Mouse (Mus musculus) liver, adult 2 months (tissue): ENCODE measurements at regions not wholly inside any gene's neighbourhood (a gene's known extent, or its start where the extent isn't known, plus 50 kb on each side); places are given as distances from the start of the nearest gene placed in this dataset.

ENCODE experiments used
- DNase-seq: peaks from one replicate; pipeline ENCODE4 v3.0.0-alpha.2; 2011; ENCODE audit warnings: low read depth, low spot score; ENCODE audit errors: extremely low read depth
- H3K27ac ChIP-seq: fragments of 200-500 bp; replicated peaks from 2 replicates; pipeline ENCODE4 v1.5.1; 2012; ENCODE audit warnings: low read depth, mild to moderate bottlenecking, control low read depth, inconsistent platforms, low read length; ENCODE audit not compliant: insufficient read depth
- H3K27me3 ChIP-seq: fragments of 200-500 bp; 2 replicates; pipeline ENCODE4 v1.6.1; 2012; ENCODE audit warnings: mild to moderate bottlenecking, moderate library complexity, low read length, inconsistent platforms; ENCODE audit not compliant: control insufficient read depth, insufficient read depth
- H3K36me3 ChIP-seq: fragments of 200-500 bp; 2 replicates; pipeline ENCODE4 v1.6.1; 2012; ENCODE audit warnings: low read length, inconsistent platforms; ENCODE audit not compliant: control insufficient read depth, insufficient read depth
- H3K4me1 ChIP-seq: fragments of 200-500 bp; 2 replicates; pipeline ENCODE4 v1.6.1; 2011; ENCODE audit warnings: low read length; ENCODE audit not compliant: control insufficient read depth, insufficient read depth
- H3K4me3 ChIP-seq: fragments of 200-500 bp; 2 replicates; pipeline ENCODE4 v1.5.1; 2011; ENCODE audit warnings: low read depth, mild to moderate bottlenecking, control low read depth, low read length, moderate library complexity; ENCODE audit not compliant: insufficient read depth
- H3K79me2 ChIP-seq: fragments of 200-500 bp; 2 replicates; pipeline ENCODE4 v1.6.1; 2012; ENCODE audit warnings: inconsistent platforms, mild to moderate bottlenecking, low read length, moderate library complexity; ENCODE audit not compliant: control insufficient read depth, insufficient read depth
- H3K9ac ChIP-seq: fragments of 200-500 bp; 2 replicates; pipeline ENCODE4 v1.6.1; 2012; ENCODE audit warnings: low read depth, mild to moderate bottlenecking, control low read depth, inconsistent platforms, low read length
- CTCF ChIP-seq: fragments of 200-500 bp; IDR thresholded peaks from 2 replicates; pipeline ENCODE4 v1.5.1; 2011; ENCODE audit warnings: low read depth, low read length, control low read depth
- POLR2A ChIP-seq: fragments of 200-500 bp; IDR thresholded peaks from 2 replicates; pipeline ENCODE4 v1.6.1; 2011; ENCODE audit warnings: low read length, control low read depth; ENCODE audit not compliant: insufficient read depth; ENCODE audit errors: extremely low read depth
- WGBS: fragments of 180-500 bp; shearing (Covaris S2); methylation state at CpG from one replicate; pipeline ENCODE4 v1.1.7; 2018; 5-methylcytosine and 5-hydroxymethylcytosine counted together

GRCm38 (mm10) chr2:169524429-169524828 is 63.1 kb downstream of the Gm11011 start:
- WGBS, result 90% methylated on average over 17 of the region's 17 CpGs
- H3K4me3 ChIP-seq, result no peak overlapping the region
- no peak for DNase-seq
- no peaks in the 10 kb centered on the region for H3K36me3 ChIP-seq
- no peaks in the 10 kb centered on the region for H3K27me3 ChIP-seq
- H3K79me2 ChIP-seq, result no peaks in the 10 kb centered on the region
- H3K9ac ChIP-seq, result no peak overlapping the region
- H3K4me1 ChIP-seq, result no peaks in the 10 kb centered on the region
- H3K27ac ChIP-seq, result no peak overlapping the region
- TF ChIP-seq POLR2A (no peak), CTCF (no peak)

GRCm38 (mm10) chr2:169519941-169520340 is 67.6 kb downstream of the Gm11011 start:
- DNase-seq, result no peak
- Histone ChIP-seq H3K4me3 (no peak overlapping the region), H3K9ac (no peak overlapping the region), H3K36me3 (no peaks in the 10 kb centered on the region), H3K27ac (no peak overlapping the region), H3K27me3 (no peaks in the 10 kb centered on the region), H3K4me1 (no peaks in the 10 kb centered on the region), H3K79me2 (no peaks in the 10 kb centered on the region)
- WGBS, result 74% methylated on average over 9 of the region's 9 CpGs
- TF ChIP-seq POLR2A, result no peak
- no peak for TF ChIP-seq CTCF

DNA sequence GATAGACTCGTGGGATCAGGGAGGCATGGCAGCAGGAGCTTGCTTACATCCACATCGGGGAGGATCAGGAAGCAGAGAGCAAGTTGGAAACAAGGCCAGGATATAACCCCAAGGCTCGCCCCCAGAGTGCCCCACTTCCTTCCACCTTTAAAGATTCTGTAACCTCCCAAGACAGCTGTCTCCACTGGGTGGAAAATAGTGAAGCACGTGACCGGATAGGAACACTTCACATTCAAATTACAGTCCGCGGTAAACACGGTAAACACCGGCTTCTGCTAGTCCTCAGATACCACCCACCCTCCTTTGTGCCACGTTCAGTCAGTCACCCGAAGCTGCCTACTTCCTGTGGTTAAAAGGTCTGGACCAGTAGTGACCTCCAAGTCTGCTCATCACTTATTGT is 72.2 kb downstream of the Gm11011 start:
- Histone ChIP-seq H3K4me3 (no peak overlapping the region), H3K79me2 (no peaks in the 10 kb centered on the region), H3K27me3 (no peaks in the 10 kb centered on the region), H3K27ac (no peak overlapping the region), H3K4me1 (no peaks in the 10 kb centered on the region), H3K9ac (no peak overlapping the region), H3K36me3 (no peaks in the 10 kb centered on the region)
- no peak for DNase-seq
- TF ChIP-seq POLR2A (no peak), CTCF (no peak)
- 74% methylated on average over 11 of the region's 11 CpGs for WGBS

GRCm38 (mm10) chr2:169510741-169511140 is 76.8 kb downstream of the Gm11011 start:
- H3K4me1 ChIP-seq, result no peaks in the 10 kb centered on the region
- DNase-seq, result no peak
- H3K4me3 ChIP-seq, result no peak overlapping the region
- no peak overlapping the region for H3K27ac ChIP-seq
- H3K36me3 ChIP-seq, result no peaks in the 10 kb centered on the region
- no peak overlapping the region for H3K9ac ChIP-seq
- H3K27me3 ChIP-seq, result no peaks in the 10 kb centered on the region
- 85% methylated on average over 2 of the region's 2 CpGs for WGBS
- H3K79me2 ChIP-seq, result no peaks in the 10 kb centered on the region
- TF ChIP-seq POLR2A (no peak), CTCF (no peak)

DNA sequence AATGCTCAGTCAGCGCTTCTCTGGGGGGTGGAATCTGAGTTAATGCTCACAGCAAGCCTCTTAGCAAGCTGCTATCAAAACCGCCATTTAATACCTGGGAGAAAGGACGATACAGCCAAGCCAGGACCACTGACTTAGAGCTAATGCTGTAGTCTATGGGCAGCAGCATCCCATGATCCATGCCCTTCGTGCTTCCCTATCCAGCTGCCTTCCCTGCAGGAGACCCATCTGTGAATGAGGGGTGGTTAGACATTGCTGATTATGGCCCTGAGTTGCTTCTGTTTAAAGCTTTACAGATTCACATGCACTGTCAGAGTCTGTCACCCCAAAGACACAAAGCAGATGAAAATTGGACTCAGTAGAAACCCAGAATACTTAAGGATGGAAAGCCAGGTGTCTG is 78.1 kb downstream of the Gm11011 start:
- no peak for DNase-seq
- Histone ChIP-seq H3K4me1 (no peaks in the 10 kb centered on the region), H3K4me3 (no peak overlapping the region), H3K9ac (no peak overlapping the region), H3K27ac (no peak overlapping the region), H3K27me3 (no peaks in the 10 kb centered on the region), H3K79me2 (no peaks in the 10 kb centered on the region), H3K36me3 (no peaks in the 10 kb centered on the region)
- TF ChIP-seq POLR2A (no peak), CTCF (no peak)
- WGBS, result 80% methylated on average over 4 of the region's 4 CpGs

- H3K9ac ChIP-seq, result no peak overlapping the region
- no peak overlapping the region for H3K27ac ChIP-seq
- H3K79me2 ChIP-seq, result no peaks in the 10 kb centered on the region
- 95% methylated on average over 11 of the region's 11 CpGs for WGBS
- no peaks in the 10 kb centered on the region for H3K27me3 ChIP-seq
- DNase-seq, result no peak
- no peak overlapping the region for H3K4me3 ChIP-seq
- H3K36me3 ChIP-seq, result no peaks in the 10 kb centered on the region
- no peaks in the 10 kb centered on the region for H3K4me1 ChIP-seq
- TF ChIP-seq CTCF (no peak), POLR2A (no peak)
Observed at GRCm38 (mm10) chr2:169504416-169505057, 83.0 kb downstream of the Gm11011 start.
